Mouse (Mus musculus) small intestine, adult 2 months (tissue): ENCODE measurements around the gene Pde12.

Experiments
- CTCF ChIP-seq: fragments of 200-500 bp; IDR thresholded peaks from 2 replicates; pipeline ENCODE4 v1.5.1; 2012; ENCODE audit warnings: low read depth, mild to moderate bottlenecking, control low read depth, inconsistent platforms, low read length, moderate library complexity, mixed read lengths; ENCODE audit not compliant: insufficient replicate concordance, insufficient read length; ENCODE audit errors: extremely low read depth
- POLR2A ChIP-seq: fragments of 200-500 bp; IDR thresholded peaks from 2 replicates; pipeline ENCODE4 v1.6.1; 2012; ENCODE audit warnings: low read depth, mild to moderate bottlenecking, control low read depth, inconsistent platforms, low read length, moderate library complexity

GRCm38 (mm10) chr14:26639251-26639650 lies 30.4 kb downstream of the Pde12 start:
- no peak for TF ChIP-seq CTCF
- no peak for TF ChIP-seq POLR2A
